Mouse (Mus musculus): Measurements from ENCODE around the gene Nlrp3. TPM values are rescaled to one million over a fixed set of nuclear protein-coding genes. Genes with fewer than 3 reads are reported as not detected.

Nlrp3 gene
- polyA plus RNA-seq, 1 experiment from 2014 or later: not detected

DNA sequence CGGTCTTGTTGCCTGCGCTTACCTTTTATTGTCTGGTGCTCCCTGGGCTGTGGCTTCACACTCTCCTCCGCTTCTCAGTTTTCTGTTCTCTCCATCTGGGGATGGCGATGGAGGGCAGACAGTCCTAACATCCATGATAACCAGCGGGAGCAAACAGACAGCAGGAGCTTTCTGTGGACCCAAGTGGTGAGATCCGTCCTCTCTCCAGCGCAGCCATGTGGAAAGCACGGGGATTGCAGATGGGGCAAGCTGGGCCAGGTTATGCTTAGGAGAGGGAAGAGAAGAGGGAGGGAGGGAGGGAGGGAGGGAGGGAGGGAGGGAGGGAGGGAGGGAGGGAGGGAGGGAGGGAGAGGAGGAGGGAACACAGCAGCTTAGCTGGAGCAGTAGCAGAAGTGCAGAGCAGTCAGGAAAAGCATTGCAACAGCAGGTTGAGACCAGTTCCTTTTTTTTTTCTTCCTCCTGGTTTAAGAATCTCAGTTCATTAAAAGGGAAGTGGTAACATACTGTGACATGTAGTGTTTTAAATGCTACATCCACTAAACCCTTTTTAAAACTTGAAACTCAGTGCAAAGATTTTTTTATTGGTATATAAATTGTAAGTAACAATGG lies 14.8 kb upstream of the Nlrp3 start, which contains the start of gene Zkscan17:
Gene Zkscan17 (minus strand): TSS at position 280 of the 609 bp plus-strand sequence.
- 56% methylated on average over 8 of the region's 8 CpGs for WGBS
- Histone ChIP-seq H3K36me3 (ENCODE audit: control insufficient read depth, insufficient read depth, low read length) (no peaks in the 10 kb centered on the region), H3K27ac (replicated peaks; ENCODE audit: low read depth, low read length) (no peak within 1 kb of the TSS), H3K9ac (replicated peaks; ENCODE audit: low read length) (no peak within 1 kb of the TSS), H3K9me3 (ENCODE audit: control insufficient read depth, low read length) (no peaks in the 10 kb centered on the region), H3K4me1 (ENCODE audit: control insufficient read depth, insufficient read depth, low read length) (no peaks in the 10 kb centered on the region), H3K4me3 (replicated peaks; ENCODE audit: low read depth, low read length) (no peak within 1 kb of the TSS), H3K27me3 (ENCODE audit: control insufficient read depth, insufficient read depth, low read length) (no peaks in the 10 kb centered on the region), H3K4me2 (ENCODE audit: low read length) (no peak within 1 kb of the TSS)
- peak; percentile 25 for DNase-seq
- ATAC-seq (ENCODE audit: low FRiP score, low TSS enrichment): no peak

DNA sequence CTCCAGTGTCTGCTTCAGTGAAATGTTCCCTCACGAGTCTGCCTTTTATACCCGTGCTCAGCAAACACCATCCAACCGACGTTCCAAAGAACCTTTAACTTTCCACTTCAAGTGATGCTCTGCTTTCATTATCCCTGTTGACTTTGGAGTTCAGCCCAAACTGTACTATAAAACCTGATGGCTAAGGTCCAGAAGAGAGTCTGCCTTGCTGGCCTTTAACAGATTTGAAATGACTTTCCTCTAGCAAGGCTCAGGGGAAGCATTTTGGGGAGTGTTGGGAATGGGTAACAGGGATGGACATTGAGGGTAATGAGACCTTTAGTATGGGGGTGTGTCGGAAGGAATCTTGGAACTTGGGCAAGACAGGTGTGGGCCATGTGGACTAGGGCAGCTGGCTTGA lies 11.1 kb upstream of the Nlrp3 start:
- Histone ChIP-seq H3K9me3 (ENCODE audit: control insufficient read depth, low read length) (no peaks in the 10 kb centered on the region), H3K4me3 (replicated peaks; ENCODE audit: low read depth, low read length) (no peak overlapping the region), H3K4me1 (ENCODE audit: control insufficient read depth, insufficient read depth, low read length) (no peaks in the 10 kb centered on the region), H3K36me3 (ENCODE audit: control insufficient read depth, insufficient read depth, low read length) (no peaks in the 10 kb centered on the region), H3K27ac (replicated peaks; ENCODE audit: low read depth, low read length) (no peak overlapping the region), H3K27me3 (ENCODE audit: control insufficient read depth, insufficient read depth, low read length) (no peaks in the 10 kb centered on the region), H3K9ac (replicated peaks; ENCODE audit: low read length) (no peak overlapping the region), H3K4me2 (ENCODE audit: low read length) (no peak overlapping the region)
- no peak for ATAC-seq (ENCODE audit: low FRiP score, low TSS enrichment)
- DNase-seq: no peak
- WGBS: 90% methylated on average over 5 of the region's 5 CpGs

- Histone ChIP-seq H3K27me3 (ENCODE audit: control insufficient read depth, insufficient read depth, low read length) (no peaks in the 10 kb centered on the region), H3K36me3 (ENCODE audit: control insufficient read depth, insufficient read depth, low read length) (no peaks in the 10 kb centered on the region), H3K9me3 (ENCODE audit: control insufficient read depth, low read length) (no peaks in the 10 kb centered on the region), H3K27ac (replicated peaks; ENCODE audit: low read depth, low read length) (no peak overlapping the region), H3K4me3 (replicated peaks; ENCODE audit: low read depth, low read length) (no peak overlapping the region), H3K4me2 (ENCODE audit: low read length) (no peak overlapping the region), H3K4me1 (ENCODE audit: control insufficient read depth, insufficient read depth, low read length) (no peaks in the 10 kb centered on the region), H3K9ac (replicated peaks; ENCODE audit: low read length) (no peak overlapping the region)
- WGBS: 70% methylated on average over 6 of the region's 6 CpGs
- ATAC-seq (ENCODE audit: low FRiP score, low TSS enrichment) (no peak), DNase-seq (no peak)
Measured at GRCm38 (mm10) chr11:59530870-59531535, 10.4 kb upstream of the Nlrp3 start.

DNA sequence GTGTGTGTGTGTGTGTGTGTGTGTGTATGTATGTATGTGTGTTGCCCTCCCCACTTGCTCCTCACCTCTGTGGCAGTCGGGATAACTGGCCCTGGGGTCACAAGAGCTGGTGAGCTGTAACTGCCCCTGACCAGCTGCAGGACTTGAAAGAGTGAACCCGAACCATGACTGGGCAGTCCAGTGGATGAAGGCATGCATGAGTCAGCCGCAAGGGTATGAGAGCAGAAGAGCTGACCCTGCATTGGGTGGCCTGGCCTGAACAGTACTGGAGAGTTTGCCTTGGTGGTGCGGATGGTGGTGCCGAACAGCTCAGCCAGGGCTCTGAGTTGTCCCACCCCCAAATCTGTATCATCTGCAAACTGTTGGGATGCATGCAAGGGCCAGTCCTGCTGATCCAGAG lies 9.8 kb upstream of the Nlrp3 start:
- Histone ChIP-seq H3K36me3 (ENCODE audit: control insufficient read depth, insufficient read depth, low read length) (no peaks in the 10 kb centered on the region), H3K27me3 (ENCODE audit: control insufficient read depth, insufficient read depth, low read length) (no peaks in the 10 kb centered on the region), H3K4me1 (ENCODE audit: control insufficient read depth, insufficient read depth, low read length) (no peaks in the 10 kb centered on the region), H3K4me2 (ENCODE audit: low read length) (no peak overlapping the region), H3K9ac (replicated peaks; ENCODE audit: low read length) (no peak overlapping the region), H3K4me3 (replicated peaks; ENCODE audit: low read depth, low read length) (no peak overlapping the region), H3K9me3 (ENCODE audit: control insufficient read depth, low read length) (no peaks in the 10 kb centered on the region), H3K27ac (replicated peaks; ENCODE audit: low read depth, low read length) (no peak overlapping the region)
- ATAC-seq (ENCODE audit: low FRiP score, low TSS enrichment) (no peak; the same call in 1 of the 2 replicates), DNase-seq (no peak)
- 90% methylated on average over 5 of the region's 5 CpGs for WGBS

- Histone ChIP-seq H3K4me1 (ENCODE audit: control insufficient read depth, insufficient read depth, low read length) (0 out of 2 replicates have a peak, but pooled peaks cover 4% of the 10 kb centered on the region), H3K27ac (replicated peaks; ENCODE audit: low read depth, low read length) (no peak overlapping the region), H3K4me2 (ENCODE audit: low read length) (no peak overlapping the region), H3K36me3 (ENCODE audit: control insufficient read depth, insufficient read depth, low read length) (no peaks in the 10 kb centered on the region), H3K9me3 (ENCODE audit: control insufficient read depth, low read length) (no peaks in the 10 kb centered on the region), H3K27me3 (ENCODE audit: control insufficient read depth, insufficient read depth, low read length) (no peaks in the 10 kb centered on the region), H3K4me3 (replicated peaks; ENCODE audit: low read depth, low read length) (no peak overlapping the region), H3K9ac (replicated peaks; ENCODE audit: low read length) (no peak overlapping the region)
- 65% methylated on average over 16 of the region's 16 CpGs for WGBS
- ATAC-seq (ENCODE audit: low FRiP score, low TSS enrichment) (no peak), DNase-seq (peak; percentile 15)
Measured at GRCm38 (mm10) chr11:59537218-59538130, 3.9 kb upstream of the Nlrp3 start.

DNA sequence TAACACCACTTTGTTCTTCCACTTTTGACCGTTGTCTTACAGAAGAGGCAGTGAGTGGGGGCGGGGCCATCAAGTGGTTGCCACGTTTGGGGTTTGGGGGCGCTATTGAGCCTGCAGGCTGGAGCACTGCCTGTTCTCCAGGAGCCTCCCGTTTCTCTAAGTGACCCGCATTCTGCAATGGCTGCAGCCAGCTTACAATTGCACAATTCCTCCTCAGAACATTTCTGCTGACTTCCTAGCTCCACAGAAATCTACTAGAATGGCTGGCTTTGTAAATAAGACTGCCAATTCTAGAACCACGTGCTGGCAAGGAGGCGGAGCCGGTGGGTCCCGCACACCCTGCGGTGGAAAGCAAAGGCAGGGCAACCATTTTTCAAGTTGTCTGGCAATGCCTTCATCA lies 3.0 kb upstream of the Nlrp3 start:
- WGBS: 49% methylated on average over 11 of the region's 11 CpGs
- H3K4me3 ChIP-seq (replicated peaks; ENCODE audit: low read depth, low read length): no peak overlapping the region
- H3K4me2 ChIP-seq (ENCODE audit: low read length): 0 out of 2 replicates have a peak overlapping the region, but pooled peaks have one; percentile 9
- ATAC-seq (ENCODE audit: low FRiP score, low TSS enrichment): no peak
- H3K27ac ChIP-seq (replicated peaks; ENCODE audit: low read depth, low read length): no peak overlapping the region
- H3K36me3 ChIP-seq (ENCODE audit: control insufficient read depth, insufficient read depth, low read length): no peaks in the 10 kb centered on the region
- H3K27me3 ChIP-seq (ENCODE audit: control insufficient read depth, insufficient read depth, low read length): no peaks in the 10 kb centered on the region
- no peaks in the 10 kb centered on the region for H3K9me3 ChIP-seq (ENCODE audit: control insufficient read depth, low read length)
- no peak overlapping the region for H3K9ac ChIP-seq (replicated peaks; ENCODE audit: low read length)
- H3K4me1 ChIP-seq (ENCODE audit: control insufficient read depth, insufficient read depth, low read length): 0 out of 2 replicates have a peak, but pooled peaks cover 4% of the 10 kb centered on the region
- DNase-seq: peak; percentile 27

DNA sequence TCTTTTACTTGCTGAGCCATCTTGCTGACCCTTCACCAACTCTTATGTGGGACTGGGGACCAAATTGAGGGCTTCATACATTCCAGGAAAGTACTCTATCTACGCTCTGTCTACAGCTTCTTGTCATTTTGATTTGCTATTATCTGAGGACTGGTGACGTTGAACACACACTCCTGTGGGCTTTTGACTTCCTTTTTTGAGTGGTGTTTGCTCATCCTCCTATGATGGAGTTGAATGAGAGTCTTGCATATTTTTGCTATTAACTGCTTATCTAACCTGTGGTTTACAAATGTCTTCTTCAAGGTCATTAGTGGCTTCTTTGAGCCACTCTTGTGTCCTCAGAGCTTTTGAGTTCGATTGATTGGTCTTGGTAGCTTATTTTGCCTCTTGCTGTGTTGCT lies 1.2 kb upstream of the Nlrp3 start:
- no peaks in the 10 kb centered on the region for H3K36me3 ChIP-seq (ENCODE audit: control insufficient read depth, insufficient read depth, low read length)
- H3K27me3 ChIP-seq (ENCODE audit: control insufficient read depth, insufficient read depth, low read length): no peaks in the 10 kb centered on the region
- no peak overlapping the region for H3K4me3 ChIP-seq (replicated peaks; ENCODE audit: low read depth, low read length)
- DNase-seq: no peak
- WGBS: 80% methylated on average over 3 of the region's 3 CpGs
- no peak overlapping the region for H3K9ac ChIP-seq (replicated peaks; ENCODE audit: low read length)
- H3K4me1 ChIP-seq (ENCODE audit: control insufficient read depth, insufficient read depth, low read length): 0 out of 2 replicates have a peak, but pooled peaks cover 4% of the 10 kb centered on the region
- H3K4me2 ChIP-seq (ENCODE audit: low read length): no peak overlapping the region
- H3K9me3 ChIP-seq (ENCODE audit: control insufficient read depth, low read length): no peaks in the 10 kb centered on the region
- ATAC-seq (ENCODE audit: low FRiP score, low TSS enrichment): no peak
- H3K27ac ChIP-seq (replicated peaks; ENCODE audit: low read depth, low read length): no peak overlapping the region

DNA sequence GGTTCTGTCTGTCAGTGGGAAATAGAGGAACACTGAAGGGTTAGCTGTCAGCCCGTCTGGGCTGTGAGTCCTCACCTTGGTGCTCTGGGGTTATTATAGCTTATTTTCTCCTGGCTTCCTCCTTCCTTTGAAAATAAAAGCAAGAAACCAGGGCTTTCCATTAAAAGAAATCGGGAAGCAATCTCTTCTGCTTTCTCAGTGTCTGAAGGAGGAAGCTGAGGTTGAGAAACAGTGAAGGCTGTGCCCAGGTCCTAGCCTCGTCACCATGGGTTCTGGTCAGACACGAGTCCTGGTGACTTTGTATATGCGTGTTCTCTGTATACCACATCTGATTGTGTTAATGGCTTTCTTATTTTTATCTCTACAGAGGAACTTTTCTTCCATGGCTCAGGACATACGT lies 1.1 kb downstream of the Nlrp3 start:
- 83% methylated on average over 6 of the region's 6 CpGs for WGBS
- ATAC-seq (ENCODE audit: low FRiP score, low TSS enrichment): no peak
- H3K4me2 ChIP-seq (ENCODE audit: low read length): no peak overlapping the region

More for the DNA sequence above, 1.1 kb downstream of the Nlrp3 start:
- no peaks in the 10 kb centered on the region for H3K27me3 ChIP-seq (ENCODE audit: control insufficient read depth, insufficient read depth, low read length)
- H3K4me1 ChIP-seq (ENCODE audit: control insufficient read depth, insufficient read depth, low read length): 0 out of 2 replicates have a peak, but pooled peaks cover 4% of the 10 kb centered on the region
- DNase-seq: no peak
- H3K4me3 ChIP-seq (replicated peaks; ENCODE audit: low read depth, low read length): no peak overlapping the region
- H3K27ac ChIP-seq (replicated peaks; ENCODE audit: low read depth, low read length): no peak overlapping the region
- no peaks in the 10 kb centered on the region for H3K36me3 ChIP-seq (ENCODE audit: control insufficient read depth, insufficient read depth, low read length)
- no peak overlapping the region for H3K9ac ChIP-seq (replicated peaks; ENCODE audit: low read length)
- H3K9me3 ChIP-seq (ENCODE audit: control insufficient read depth, low read length): no peaks in the 10 kb centered on the region

All from midbrain, embryonic 14.5 days (tissue).